Mouse (Mus musculus): ENCODE results near the gene Gm7792. TPM values are rescaled to one million over a fixed set of nuclear protein-coding genes. Genes with fewer than 3 reads are reported as not detected.
"Not testable (repeated sequence)": the region's sequence is repeated elsewhere in the genome, so short reads cannot be mapped to it uniquely, and the experiment has no call there.

Gene Gm7792
- total RNA-seq (2015) (not detected in 2 replicates), total RNA-seq (2017) (not detected in 2 replicates)

DNA sequence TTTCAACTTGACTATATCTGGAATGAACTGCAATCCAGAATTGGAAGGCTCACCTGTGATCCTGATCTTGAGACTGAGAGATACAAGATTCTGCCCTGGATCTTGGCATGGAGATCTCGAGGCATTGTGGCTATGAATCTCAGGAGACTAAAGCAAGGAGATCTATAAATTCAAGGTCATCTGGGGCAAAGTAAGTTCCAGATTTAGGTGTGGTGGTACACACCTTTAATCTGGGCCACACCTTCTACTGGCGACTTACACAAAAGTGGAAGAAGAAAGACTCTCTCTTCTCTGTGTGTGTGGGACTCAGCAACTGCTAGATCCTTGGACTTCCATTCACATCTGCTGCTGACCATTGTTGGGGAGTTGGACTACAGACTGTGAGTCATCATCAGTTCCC lies at the start of gene Gm7792:
TSS of gene Gm7792 (plus strand) at position 301 of the 400 bp plus-strand sequence.
- ATAC-seq (ENCODE audit: poor library complexity, severe bottlenecking): not testable (repeated sequence)

Other genes with a start within 250 kb of the Gm7792 start
- not detected in 2 replicates for gene C87414, start 172.2 kb upstream of the Gm7792 start, total RNA-seq (2015)
- not detected in 2 replicates for gene C87414, start 172.2 kb upstream of the Gm7792 start, total RNA-seq (2017)
- gene Gm16429, start 85.3 kb downstream of the Gm7792 start, total RNA-seq (2015): not detected in 2 replicates
- not detected in 2 replicates for gene Gm16429, start 85.3 kb downstream of the Gm7792 start, total RNA-seq (2017)
- not detected in 2 replicates for gene BC061212, start 226.8 kb downstream of the Gm7792 start, total RNA-seq (2015)
- gene BC061212, start 226.8 kb downstream of the Gm7792 start, total RNA-seq (2017): not detected in 2 replicates
- gene Gm6351, start 232.6 kb downstream of the Gm7792 start, total RNA-seq (2015): not detected in 2 replicates
- gene Gm6351, start 232.6 kb downstream of the Gm7792 start, total RNA-seq (2017): not detected in 2 replicates

Data from megakaryocyte, adult 5-6 weeks (primary cell).